Mouse (Mus musculus): ENCODE measurements around the gene Tril. TPM values are rescaled to one million over a fixed set of nuclear protein-coding genes. Genes with fewer than 3 reads are reported as not detected.

The Tril gene
- total and polyA plus RNA-seq, 2 experiments from 2014 or later, result 25.9 to 55.6 TPM

GRCm38 (mm10) chr6:53812242-53812641, 8.4 kb downstream of the Tril start:
- H3K27me3 ChIP-seq (ENCODE audit: insufficient read depth, low read length), result peaks cover 4% of the 10 kb centered on the region; the same call in 1 of the 2 replicates
- 61% methylated on average over 3 of the region's 3 CpGs for WGBS
- no peak overlapping the region for H3K27ac ChIP-seq (ENCODE audit: low read depth, low read length)
- H3K4me3 ChIP-seq (ENCODE audit: low read depth, low read length), result no peak overlapping the region
- H3K9ac ChIP-seq (replicated peaks; ENCODE audit: low read length, poor library complexity, severe bottlenecking), result no peak overlapping the region
- peak; percentile 22 for DNase-seq (ENCODE audit: low spot score)
- no peaks in the 10 kb centered on the region for H3K9me3 ChIP-seq (ENCODE audit: low read length)
- no peaks in the 10 kb centered on the region for H3K36me3 ChIP-seq (ENCODE audit: insufficient read depth, low read length)
- no peak for ATAC-seq (ENCODE audit: low FRiP score)
- no peaks in the 10 kb centered on the region for H3K4me1 ChIP-seq (ENCODE audit: insufficient read depth, low read length)
- TF ChIP-seq CTCF (IDR thresholded peaks at IDR 0.05), result peak; percentile 57
- H3K4me2 ChIP-seq (ENCODE audit: low read depth, low read length, poor library complexity, severe bottlenecking), result no peak overlapping the region

- DNase-seq (ENCODE audit: low spot score) (no peak), ATAC-seq (ENCODE audit: low FRiP score) (no peak)
- 87% methylated on average over 9 of the region's 9 CpGs for WGBS
- no peaks in the 10 kb centered on the region for H3K36me3 ChIP-seq (ENCODE audit: insufficient read depth, low read length)
- H3K27ac ChIP-seq (ENCODE audit: low read depth, low read length), result no peak overlapping the region
- H3K27me3 ChIP-seq (ENCODE audit: insufficient read depth, low read length), result no peaks in the 10 kb centered on the region
- no peak overlapping the region for H3K4me3 ChIP-seq (ENCODE audit: low read depth, low read length)
- H3K4me1 ChIP-seq (ENCODE audit: insufficient read depth, low read length), result no peaks in the 10 kb centered on the region
- H3K9ac ChIP-seq (replicated peaks; ENCODE audit: low read length, poor library complexity, severe bottlenecking), result no peak overlapping the region
- TF ChIP-seq CTCF (IDR thresholded peaks at IDR 0.05), result no peak
- H3K4me2 ChIP-seq (ENCODE audit: low read depth, low read length, poor library complexity, severe bottlenecking), result no peak overlapping the region
- H3K9me3 ChIP-seq (ENCODE audit: low read length), result no peaks in the 10 kb centered on the region
Observed at GRCm38 (mm10) chr6:53808801-53809200, 11.8 kb downstream of the Tril start.

GRCm38 (mm10) chr6:53807185-53807584, 13.4 kb downstream of the Tril start:
- no peak overlapping the region for H3K9ac ChIP-seq (replicated peaks; ENCODE audit: low read length, poor library complexity, severe bottlenecking)
- DNase-seq (ENCODE audit: low spot score) (no peak), ATAC-seq (ENCODE audit: low FRiP score) (no peak)
- no peaks in the 10 kb centered on the region for H3K36me3 ChIP-seq (ENCODE audit: insufficient read depth, low read length)
- no peak overlapping the region for H3K27ac ChIP-seq (ENCODE audit: low read depth, low read length)
- no peaks in the 10 kb centered on the region; the same call in 1 of the 2 replicates for H3K27me3 ChIP-seq (ENCODE audit: insufficient read depth, low read length)
- no peak overlapping the region for H3K4me2 ChIP-seq (ENCODE audit: low read depth, low read length, poor library complexity, severe bottlenecking)
- WGBS, result 67% methylated on average over 3 of the region's 3 CpGs
- H3K9me3 ChIP-seq (ENCODE audit: low read length), result no peaks in the 10 kb centered on the region
- H3K4me3 ChIP-seq (ENCODE audit: low read depth, low read length), result no peak overlapping the region
- H3K4me1 ChIP-seq (ENCODE audit: insufficient read depth, low read length), result no peaks in the 10 kb centered on the region
- TF ChIP-seq CTCF (IDR thresholded peaks at IDR 0.05), result no peak

GRCm38 (mm10) chr6:53806591-53807023, 14.0 kb downstream of the Tril start:
- Histone ChIP-seq H3K9me3 (ENCODE audit: low read length) (no peaks in the 10 kb centered on the region), H3K4me1 (ENCODE audit: insufficient read depth, low read length) (no peaks in the 10 kb centered on the region), H3K27me3 (ENCODE audit: insufficient read depth, low read length) (no peaks in the 10 kb centered on the region; the same call in 1 of the 2 replicates), H3K27ac (ENCODE audit: low read depth, low read length) (no peak overlapping the region), H3K4me2 (ENCODE audit: low read depth, low read length, poor library complexity, severe bottlenecking) (no peak overlapping the region), H3K36me3 (ENCODE audit: insufficient read depth, low read length) (no peaks in the 10 kb centered on the region), H3K4me3 (ENCODE audit: low read depth, low read length) (no peak overlapping the region), H3K9ac (replicated peaks; ENCODE audit: low read length, poor library complexity, severe bottlenecking) (no peak overlapping the region)
- ATAC-seq (ENCODE audit: low FRiP score) (no peak), DNase-seq (ENCODE audit: low spot score) (peak; percentile 38)
- TF ChIP-seq CTCF (IDR thresholded peaks at IDR 0.05), result no peak
- 53% methylated on average over 8 of the region's 8 CpGs for WGBS

- no peak overlapping the region for H3K4me3 ChIP-seq (ENCODE audit: low read depth, low read length)
- no peak overlapping the region for H3K9ac ChIP-seq (replicated peaks; ENCODE audit: low read length, poor library complexity, severe bottlenecking)
- no peak for TF ChIP-seq CTCF (IDR thresholded peaks at IDR 0.05)
- H3K4me2 ChIP-seq (ENCODE audit: low read depth, low read length, poor library complexity, severe bottlenecking), result no peak overlapping the region
- H3K4me1 ChIP-seq (ENCODE audit: insufficient read depth, low read length), result no peaks in the 10 kb centered on the region
- DNase-seq (ENCODE audit: low spot score) (no peak), ATAC-seq (ENCODE audit: low FRiP score) (no peak)
- no peaks in the 10 kb centered on the region; the same call in 1 of the 2 replicates for H3K27me3 ChIP-seq (ENCODE audit: insufficient read depth, low read length)
- WGBS, result 88% methylated on average over 5 of the region's 5 CpGs
- no peak overlapping the region for H3K27ac ChIP-seq (ENCODE audit: low read depth, low read length)
- H3K36me3 ChIP-seq (ENCODE audit: insufficient read depth, low read length), result no peaks in the 10 kb centered on the region
- no peaks in the 10 kb centered on the region for H3K9me3 ChIP-seq (ENCODE audit: low read length)
Observed at GRCm38 (mm10) chr6:53806021-53806420, 14.6 kb downstream of the Tril start.

GRCm38 (mm10) chr6:53804145-53804544, 16.5 kb downstream of the Tril start:
- H3K4me2 ChIP-seq (ENCODE audit: low read depth, low read length, poor library complexity, severe bottlenecking), result no peak overlapping the region
- H3K4me1 ChIP-seq (ENCODE audit: insufficient read depth, low read length), result no peaks in the 10 kb centered on the region
- H3K4me3 ChIP-seq (ENCODE audit: low read depth, low read length), result no peak overlapping the region
- ATAC-seq (ENCODE audit: low FRiP score), result no peak
- H3K9me3 ChIP-seq (ENCODE audit: low read length), result no peaks in the 10 kb centered on the region
- no peak for DNase-seq (ENCODE audit: low spot score)
- no peaks in the 10 kb centered on the region for H3K36me3 ChIP-seq (ENCODE audit: insufficient read depth, low read length)
- H3K27me3 ChIP-seq (ENCODE audit: insufficient read depth, low read length), result no peaks in the 10 kb centered on the region; the same call in 1 of the 2 replicates
- H3K27ac ChIP-seq (ENCODE audit: low read depth, low read length), result no peak overlapping the region
- TF ChIP-seq CTCF (IDR thresholded peaks at IDR 0.05), result no peak
- H3K9ac ChIP-seq (replicated peaks; ENCODE audit: low read length, poor library complexity, severe bottlenecking), result no peak overlapping the region
- 79% methylated on average over 6 of the region's 6 CpGs for WGBS

Measured in midbrain, postnatal 0 days (tissue).